Mouse (Mus musculus): Measurements from ENCODE around the gene Kansl1.
A peak's percentile ranks its signal among the peaks of the same experiment; 100 is the strongest.

DNA sequence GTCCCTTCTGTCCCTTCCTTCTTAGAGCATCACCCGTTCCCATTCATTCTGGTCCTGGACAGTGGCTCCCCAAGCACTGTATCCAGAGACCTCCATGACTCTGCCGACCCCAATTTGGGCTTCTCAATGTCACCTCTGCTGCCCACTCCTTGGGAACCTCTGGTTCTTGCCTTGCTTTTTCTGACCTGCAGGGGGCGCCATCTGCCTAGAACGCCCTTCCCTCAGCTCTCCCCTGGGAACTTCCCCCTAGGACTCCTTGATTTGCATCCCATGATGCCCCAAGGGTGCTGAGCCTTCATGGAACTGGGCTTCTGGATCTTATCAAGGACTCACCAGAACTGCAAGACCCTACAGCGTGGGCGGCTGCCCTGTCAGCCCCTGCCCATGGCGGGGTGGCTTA lies 157.0 kb downstream of the Kansl1 start:
- TF ChIP-seq EP300 (IDR thresholded peaks at IDR 0.05; ENCODE audit: low read depth) (no peak), CTCF (IDR thresholded peaks at IDR 0.05; ENCODE audit: low read depth) (peak; percentile 67)

Data from liver, postnatal 0 days (tissue).